Mouse (Mus musculus) heart, embryonic 14.5 days (tissue): ENCODE measurements around the gene Chchd1. TPM values are rescaled to one million over a fixed set of nuclear protein-coding genes. Genes with fewer than 3 reads are reported as not detected.
A peak's percentile ranks its signal among the peaks of the same experiment; 100 is the strongest.

ENCODE experiments used
- ATAC-seq: fragments of 200-750 bp; cut with Nextera tagmentation; 2 replicates; pipeline ENCODE4 v1.8.0; 2017; ENCODE audit warnings: low read depth, moderate TSS enrichment; ENCODE audit not compliant: insufficient number of reproducible peaks, insufficient read depth, low FRiP score
- H3K27ac ChIP-seq, 2 experiments: fragments of 200-500 bp in 1 of 2; fragments of 300-500 bp in 1 of 2; sonication (generic) in 1 of 2; replicated peaks in 1 of 2; 2 replicates each; pipeline ENCODE4 v1.5.1; 2012 to 2014; ENCODE audit warnings: low read depth in 2 of 2, low read length in 2 of 2, control low read depth in 1 of 2, mild to moderate bottlenecking in 1 of 2, mixed read lengths in 1 of 2; ENCODE audit not compliant: control insufficient read depth in 1 of 2, insufficient read depth in 1 of 2
- H3K27me3 ChIP-seq: fragments of 300-500 bp; sonication (generic); 2 replicates; pipeline ENCODE4 v1.6.1; 2014; ENCODE audit warnings: mild to moderate bottlenecking, low read length, control low read depth; ENCODE audit not compliant: control insufficient read depth, insufficient read depth
- H3K36me3 ChIP-seq: fragments of 300-500 bp; sonication (generic); 2 replicates; pipeline ENCODE4 v1.6.1; 2014; ENCODE audit warnings: mild to moderate bottlenecking, control low read depth, low read length, mixed read lengths; ENCODE audit not compliant: control insufficient read depth, insufficient read depth
- H3K4me1 ChIP-seq, 2 experiments: fragments of 200-500 bp in 1 of 2; fragments of 300-500 bp in 1 of 2; sonication (generic) in 1 of 2; 2 replicates each; pipeline ENCODE4 v1.6.1; 2012 to 2014; ENCODE audit warnings: low read length in 2 of 2, control low read depth in 1 of 2, mixed read lengths in 1 of 2; ENCODE audit not compliant: control insufficient read depth in 2 of 2, insufficient read depth in 2 of 2
- H3K4me2 ChIP-seq: fragments of 300-500 bp; sonication (generic); 2 replicates; pipeline ENCODE4 v1.6.1; 2014; ENCODE audit warnings: mild to moderate bottlenecking, low read length
- H3K4me3 ChIP-seq, 2 experiments: fragments of 200-500 bp in 1 of 2; fragments of 300-500 bp in 1 of 2; sonication (generic) in 1 of 2; 2 replicates each; pipeline ENCODE4 v1.5.1; 2012 to 2014; ENCODE audit warnings: low read length in 2 of 2, mild to moderate bottlenecking in 2 of 2, control low read depth in 1 of 2, low read depth in 1 of 2, moderate library complexity in 1 of 2; ENCODE audit not compliant: control insufficient read depth in 1 of 2, insufficient read depth in 1 of 2
- H3K9ac ChIP-seq: fragments of 300-500 bp; sonication (generic); 2 replicates; pipeline ENCODE4 v1.6.1; 2014; ENCODE audit warnings: mild to moderate bottlenecking, low read length
- H3K9me3 ChIP-seq: fragments of 300-500 bp; sonication (generic); 2 replicates; pipeline ENCODE4 v1.6.1; 2016; ENCODE audit warnings: low read length, control low read depth; ENCODE audit not compliant: control insufficient read depth
- WGBS: fragments of 180-500 bp; shearing (Covaris S2); extraction: QIAGEN DNeasy Blood & Tissue Kit; methylation state at CpG from one replicate; pipeline ENCODE4 v1.1.7; 2014; 5-methylcytosine and 5-hydroxymethylcytosine counted together
- polyA plus RNA-seq: library from polyadenylated mRNA; unstranded; fragments of >200 nt; fragmentation: Nextera tagmentation; extraction: Ambion mirVana; gene quantifications from 2 replicates; pipeline ENCODE4 v1.2.1, GENCODE M21; 2014

Chchd1 gene
- polyA plus RNA-seq, 1 experiment from 2014 or later: 225 TPM

DNA sequence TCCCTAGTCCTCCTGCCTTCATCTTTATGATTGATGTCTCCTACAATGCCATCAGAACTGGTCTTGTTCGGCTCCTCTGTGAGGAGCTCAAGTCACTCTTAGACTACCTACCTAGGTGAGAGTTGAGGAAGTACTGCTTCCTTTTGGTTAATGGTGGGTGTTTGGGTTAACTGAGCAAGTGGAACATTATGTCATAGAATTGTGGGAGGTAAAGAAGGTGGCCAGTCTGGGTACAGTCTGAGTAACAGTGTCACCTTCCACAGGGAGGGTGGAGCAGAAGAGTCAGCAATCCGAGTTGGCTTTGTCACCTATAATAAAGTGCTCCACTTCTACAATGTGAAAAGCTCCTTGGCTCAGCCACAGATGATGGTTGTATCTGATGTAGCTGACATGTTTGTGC is 13.8 kb upstream of the Chchd1 start:
- WGBS: 81% methylated on average over 2 of the region's 2 CpGs
- H3K4me2 ChIP-seq: no peak overlapping the region
- H3K27ac ChIP-seq: no peak overlapping the region
- no peaks in the 10 kb centered on the region for H3K27me3 ChIP-seq
- no peak overlapping the region for H3K9ac ChIP-seq
- no peak overlapping the region for H3K4me3 ChIP-seq
- no peak for ATAC-seq
- peaks cover 100% of the 10 kb centered on the region for H3K36me3 ChIP-seq
- H3K4me1 ChIP-seq: peaks cover 0 to 2% of the 10 kb centered on the region in 2 experiments; a peak in 1 of 4 replicates
- no peaks in the 10 kb centered on the region for H3K9me3 ChIP-seq

DNA sequence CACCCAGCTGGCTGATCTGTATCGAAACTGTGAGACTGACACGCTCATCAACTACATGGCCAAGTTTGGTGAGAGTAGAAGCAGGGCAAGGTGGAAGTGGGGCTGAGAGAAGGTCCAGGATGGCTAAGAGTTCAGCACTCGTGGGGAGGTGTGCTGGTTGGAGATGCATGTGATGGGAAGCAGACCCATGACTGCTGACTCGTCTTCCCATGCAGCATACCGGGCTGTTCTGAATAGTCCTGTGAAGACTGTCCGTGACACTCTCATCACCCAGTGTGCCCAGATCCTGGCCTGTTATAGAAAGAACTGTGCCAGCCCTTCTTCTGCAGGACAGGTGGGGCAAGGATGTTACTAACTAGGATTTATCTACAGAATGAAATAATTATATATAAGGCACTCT is 11.0 kb upstream of the Chchd1 start:
- Histone ChIP-seq H3K9me3 (no peaks in the 10 kb centered on the region), H3K4me1 (peaks cover 12 to 19% of the 10 kb centered on the region in 2 experiments), H3K4me3 (no peak overlapping the region), H3K27me3 (no peaks in the 10 kb centered on the region), H3K27ac (no peak overlapping the region), H3K36me3 (peaks cover 77% of the 10 kb centered on the region), H3K4me2 (no peak overlapping the region), H3K9ac (no peak overlapping the region)
- ATAC-seq: no peak
- 85% methylated on average over 6 of the region's 6 CpGs for WGBS

DNA sequence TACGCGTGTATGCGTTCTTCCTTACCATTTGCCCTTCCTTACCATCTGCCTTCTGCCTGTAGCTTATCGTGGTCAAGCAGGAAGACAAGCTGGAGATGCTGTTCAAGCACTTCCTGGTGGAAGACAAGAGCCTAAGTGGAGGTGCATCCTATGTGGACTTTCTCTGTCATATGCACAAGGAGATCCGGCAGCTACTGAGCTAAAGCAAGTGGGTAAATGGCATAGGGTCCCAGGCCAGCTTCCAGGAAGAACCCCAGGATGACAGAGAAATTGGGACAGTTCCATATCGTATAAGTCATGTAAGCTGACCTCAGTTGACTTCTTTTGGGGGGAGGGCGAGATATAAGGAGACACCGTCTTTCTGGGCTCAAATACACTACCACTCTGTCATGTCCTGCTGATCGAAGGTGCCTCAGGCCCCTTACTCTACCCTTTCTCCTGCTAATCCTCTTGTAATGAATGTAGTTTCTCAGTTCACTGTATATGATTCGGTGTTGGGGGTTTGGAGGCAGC is 9.2 kb upstream of the Chchd1 start:
- no peak overlapping the region for H3K4me3 ChIP-seq
- H3K4me2 ChIP-seq: no peak overlapping the region
- H3K4me1 ChIP-seq: peaks cover 14 to 37% of the 10 kb centered on the region in 2 experiments
- no peaks in the 10 kb centered on the region for H3K27me3 ChIP-seq
- no peak overlapping the region for H3K9ac ChIP-seq
- peaks cover 70% of the 10 kb centered on the region for H3K36me3 ChIP-seq
- ATAC-seq: no peak
- H3K9me3 ChIP-seq: no peaks in the 10 kb centered on the region
- H3K27ac ChIP-seq: no peak overlapping the region
- WGBS: 86% methylated on average over 10 of the region's 10 CpGs

DNA sequence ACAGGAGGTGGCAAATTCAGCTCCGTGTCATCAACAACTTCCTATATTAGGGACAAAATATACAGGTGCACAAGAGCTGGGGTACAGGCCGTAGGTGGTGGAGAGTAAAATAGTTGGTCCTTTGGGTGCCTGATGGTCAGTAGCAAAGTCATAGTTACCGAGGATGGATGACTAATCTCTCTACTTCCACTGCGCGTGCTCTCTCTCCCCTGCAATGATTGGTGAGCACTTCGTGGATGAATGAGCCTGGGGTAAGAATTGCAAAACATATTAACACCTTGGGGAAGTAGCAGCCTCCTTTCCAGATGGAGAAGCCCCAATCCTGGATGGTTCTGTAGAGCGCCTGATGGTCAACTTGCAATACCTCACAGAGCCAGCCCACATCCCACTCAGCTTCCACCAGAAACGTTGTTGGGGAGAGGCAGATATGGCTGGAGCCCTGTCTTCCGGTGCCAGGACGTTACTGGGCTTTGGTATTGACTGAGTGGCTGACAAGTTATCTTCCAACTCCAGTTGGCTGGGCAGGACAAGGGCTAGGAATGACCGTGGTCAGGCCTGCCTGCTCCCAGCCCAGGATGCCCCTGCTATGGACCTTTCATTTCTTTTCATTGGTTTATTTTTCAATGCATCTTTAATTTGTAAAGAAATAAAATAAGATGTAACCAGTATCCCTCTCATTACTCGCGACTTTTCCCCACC is 8.5 kb upstream of the Chchd1 start:
- H3K9ac ChIP-seq: peak overlapping the region; percentile 93
- H3K27ac ChIP-seq: peak overlapping the region; percentile 82 to 96; a peak in 2 of 4 replicates
- peaks cover 14 to 38% of the 10 kb centered on the region in 2 experiments for H3K4me1 ChIP-seq
- H3K9me3 ChIP-seq: no peaks in the 10 kb centered on the region
- ATAC-seq: no peak
- H3K4me3 ChIP-seq: peak overlapping the region; percentile 60 to 72
- H3K36me3 ChIP-seq: peaks cover 70% of the 10 kb centered on the region
- no peaks in the 10 kb centered on the region for H3K27me3 ChIP-seq
- WGBS: 45% methylated on average over 13 of the region's 13 CpGs
- H3K4me2 ChIP-seq: peak overlapping the region; percentile 83

DNA sequence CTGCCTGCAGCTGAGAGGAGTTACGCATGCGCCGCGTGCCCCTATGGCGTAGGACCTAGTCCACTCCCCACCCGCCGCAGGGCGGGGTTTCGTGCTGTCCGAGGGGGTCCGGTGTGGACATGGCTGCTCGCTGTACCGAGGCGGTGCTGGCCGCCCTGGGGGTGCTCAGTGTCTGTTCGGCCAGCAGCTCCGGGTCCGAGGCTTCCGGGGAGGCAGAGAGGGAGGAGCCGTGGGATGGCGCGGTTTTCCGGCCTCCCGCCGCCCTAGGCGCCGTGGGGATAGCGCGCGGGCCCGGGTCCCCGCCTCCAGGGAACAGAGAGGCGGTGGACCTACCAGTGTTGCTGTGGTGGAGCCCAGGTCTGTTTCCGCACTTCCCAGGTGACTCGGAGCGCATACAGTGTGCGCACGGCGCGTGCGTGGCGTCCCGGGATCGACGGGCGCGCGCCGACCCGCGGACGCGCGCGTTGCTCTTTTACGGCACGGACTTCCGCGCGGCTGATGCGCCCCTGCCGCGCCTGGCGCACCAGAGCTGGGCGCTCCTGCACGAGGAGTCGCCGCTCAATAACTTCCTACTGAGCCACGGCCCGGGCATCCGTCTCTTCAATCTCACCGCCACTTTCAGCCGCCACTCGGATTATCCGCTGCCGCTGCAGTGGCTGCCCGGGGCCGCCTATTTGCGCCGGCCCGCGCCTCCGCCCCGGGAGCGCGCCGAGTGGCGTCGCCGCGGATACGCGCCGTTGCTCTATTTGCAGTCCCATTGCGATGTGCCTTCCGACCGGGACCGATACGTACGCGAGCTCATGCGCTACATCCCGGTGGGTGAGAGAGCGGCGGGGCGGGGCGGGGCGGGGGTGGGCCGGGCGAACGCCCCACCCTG is 7.7 kb upstream of the Chchd1 start, which contains the start of gene Fut11:
Fut11 (plus strand) TSS at position 85 of the 877 bp plus-strand sequence.
- H3K4me3 ChIP-seq: peak within 1 kb of the TSS; percentile 60 to 72
- ATAC-seq: peak; percentile 90
- under 1% methylated on average over 99 of the region's 111 CpGs for WGBS
- H3K27me3 ChIP-seq: no peaks in the 10 kb centered on the region
- H3K36me3 ChIP-seq: peaks cover 68% of the 10 kb centered on the region
- peaks cover 14 to 40% of the 10 kb centered on the region in 2 experiments for H3K4me1 ChIP-seq
- peak within 1 kb of the TSS; percentile 83 for H3K4me2 ChIP-seq
- no peaks in the 10 kb centered on the region for H3K9me3 ChIP-seq
- peak within 1 kb of the TSS; percentile 82 to 96 for H3K27ac ChIP-seq
- peak within 1 kb of the TSS; percentile 93 for H3K9ac ChIP-seq

GRCm38 (mm10) chr14:20695761-20696520 is 6.9 kb upstream of the Chchd1 start:
- Histone ChIP-seq H3K4me2 (peak overlapping the region; percentile 83), H3K27me3 (no peaks in the 10 kb centered on the region), H3K4me1 (peaks cover 14 to 48% of the 10 kb centered on the region in 2 experiments), H3K9ac (peak overlapping the region; percentile 93), H3K9me3 (no peaks in the 10 kb centered on the region), H3K27ac (peak overlapping the region in 1 of 2 experiments; percentile 96; a peak in 2 of 4 replicates), H3K4me3 (peak overlapping the region; percentile 60 to 72), H3K36me3 (peaks cover 68% of the 10 kb centered on the region)
- 10% methylated on average over 27 of the region's 27 CpGs for WGBS
- no peak for ATAC-seq

GRCm38 (mm10) chr14:20696986-20697385 is 5.8 kb upstream of the Chchd1 start:
- peaks cover 14 to 59% of the 10 kb centered on the region in 2 experiments for H3K4me1 ChIP-seq

More at GRCm38 (mm10) chr14:20696986-20697385, 5.8 kb upstream of the Chchd1 start:
- Histone ChIP-seq H3K4me2 (peak overlapping the region; percentile 83), H3K9me3 (no peaks in the 10 kb centered on the region), H3K9ac (peak overlapping the region; percentile 93), H3K27ac (no peak overlapping the region; a peak in 2 of 4 replicates), H3K36me3 (peaks cover 61% of the 10 kb centered on the region), H3K4me3 (peak overlapping the region; percentile 10 to 72; a peak in 3 of 4 replicates), H3K27me3 (no peaks in the 10 kb centered on the region)
- WGBS: 7% methylated on average over 1 of the region's 1 CpGs
- no peak; the same call in 1 of the 2 replicates for ATAC-seq
